Mouse (Mus musculus) lung, adult 2 months (tissue): ENCODE data around the gene Cnn1.
"Not testable (repeated sequence)": the region's sequence is repeated elsewhere in the genome, so short reads cannot be mapped to it uniquely, and the experiment has no call there.

Experiments used
- CTCF ChIP-seq: fragments of 200-500 bp; IDR thresholded peaks from 2 replicates; pipeline ENCODE4 v1.5.1; 2011; ENCODE audit warnings: mild to moderate bottlenecking, low read length, control low read depth; ENCODE audit not compliant: insufficient read depth
- POLR2A ChIP-seq: fragments of 200-500 bp; IDR thresholded peaks from 2 replicates; pipeline ENCODE4 v1.6.1; 2011; ENCODE audit warnings: low read depth, mild to moderate bottlenecking, control low read depth, low read length, borderline replicate concordance; ENCODE audit errors: extremely low read depth

GRCm38 (mm10) chr9:22150249-22150693 lies 51.3 kb downstream of the Cnn1 start:
- not testable (repeated sequence) for TF ChIP-seq POLR2A, CTCF
